Mouse (Mus musculus) hindbrain, embryonic 11.5 days (tissue): ENCODE results near the gene Pdhb. TPM values are rescaled to one million over a fixed set of nuclear protein-coding genes. Genes with fewer than 3 reads are reported as not detected.

Experiments
- polyA plus RNA-seq: library from polyadenylated mRNA; unstranded; fragments of >200 nt; fragmentation: Nextera tagmentation; extraction: Ambion mirVana; gene quantifications from 2 replicates; pipeline ENCODE4 v1.2.1, GENCODE M21; 2014

Pdhb gene
- polyA plus RNA-seq, 1 experiment from 2014 or later: 228 TPM

Other genes starting within 250 kb of the Pdhb start
- gene Gm45521, start 215.7 kb downstream of the Pdhb start, polyA plus RNA-seq: 0.63 TPM in 1 of 2 replicates, not detected in the other
- 0.03 TPM in 1 of 2 replicates, not detected in the other for gene Dnase1l3, start 178.5 kb downstream of the Pdhb start, polyA plus RNA-seq
- 15.3 and 16.1 TPM in 2 replicates for gene Abhd6, start 170.1 kb downstream of the Pdhb start, polyA plus RNA-seq
- 56.9 and 61.0 TPM in 2 replicates for gene Rpp14, start 92.7 kb downstream of the Pdhb start, polyA plus RNA-seq
- 32.4 and 36.4 TPM in 2 replicates for gene Pxk, start 74.8 kb downstream of the Pdhb start, polyA plus RNA-seq
- gene Kctd6, start 41.1 kb upstream of the Pdhb start, polyA plus RNA-seq: 8.2 and 11.2 TPM in 2 replicates
- 0.20 and 0.29 TPM in 2 replicates for gene Acox2, start 86.3 kb upstream of the Pdhb start, polyA plus RNA-seq
- gene Fam107a, start 145.0 kb upstream of the Pdhb start, polyA plus RNA-seq: 0.27 and 0.46 TPM in 2 replicates
- gene Oit1, start 205.7 kb upstream of the Pdhb start, polyA plus RNA-seq: 0.14 TPM in 1 of 2 replicates, not detected in the other